Mouse (Mus musculus) embryonic facial prominence, embryonic 14.5 days (tissue): ENCODE data around the gene Syk. TPM values are rescaled to one million over a fixed set of nuclear protein-coding genes. Genes with fewer than 3 reads are reported as not detected.
A peak's percentile ranks its signal among the peaks of the same experiment; 100 is the strongest.

Source experiments
- ATAC-seq: fragments of 200-750 bp; cut with Nextera tagmentation; 2 replicates; pipeline ENCODE4 v1.8.0; 2017; ENCODE audit warnings: low read depth, moderate number of reproducible peaks, moderate TSS enrichment
- DNase-seq: peaks from one replicate; pipeline ENCODE4 v3.0.0-alpha.2; 2015; ENCODE audit warnings: low spot score
- H3K27ac ChIP-seq: fragments of 300-500 bp; sonication (generic); replicated peaks from 2 replicates; pipeline ENCODE4 v1.5.1; 2014; ENCODE audit warnings: low read depth, mild to moderate bottlenecking, low read length, moderate library complexity
- H3K27me3 ChIP-seq: fragments of 300-500 bp; sonication (generic); replicated peaks from 2 replicates; pipeline ENCODE4 v1.6.1; 2014; ENCODE audit warnings: low read length; ENCODE audit not compliant: control insufficient read depth, insufficient read depth
- H3K36me3 ChIP-seq: fragments of 300-500 bp; sonication (generic); 2 replicates; pipeline ENCODE4 v1.6.1; 2014; ENCODE audit warnings: low read length, mixed read lengths; ENCODE audit not compliant: control insufficient read depth, insufficient read depth
- H3K4me1 ChIP-seq: fragments of 300-500 bp; sonication (generic); 2 replicates; pipeline ENCODE4 v1.6.1; 2014; ENCODE audit warnings: antibody characterized with exemption, low read length; ENCODE audit not compliant: control insufficient read depth, insufficient read depth
- H3K4me2 ChIP-seq: fragments of 300-500 bp; sonication (generic); 2 replicates; pipeline ENCODE4 v1.6.1; 2014; ENCODE audit warnings: low read depth, mild to moderate bottlenecking, low read length, moderate library complexity, mixed read lengths
- H3K4me3 ChIP-seq: fragments of 300-500 bp; sonication (generic); 2 replicates; pipeline ENCODE4 v1.5.1; 2014; ENCODE audit warnings: low read depth, mild to moderate bottlenecking, low read length
- H3K9ac ChIP-seq: fragments of 300-500 bp; sonication (generic); 2 replicates; pipeline ENCODE4 v1.6.1; 2014; ENCODE audit warnings: low read depth, mild to moderate bottlenecking, low read length, moderate library complexity, mixed read lengths
- H3K9me3 ChIP-seq: fragments of 300-500 bp; sonication (generic); 2 replicates; pipeline ENCODE4 v1.6.1; 2016; ENCODE audit warnings: low read length; ENCODE audit not compliant: control insufficient read depth
- WGBS: fragments of 180-500 bp; shearing (Covaris S2); extraction: QIAGEN DNeasy Blood & Tissue Kit; methylation state at CpG from one replicate; pipeline ENCODE4 v1.1.7; 2014; 5-methylcytosine and 5-hydroxymethylcytosine counted together
- polyA plus RNA-seq: library from polyadenylated mRNA; unstranded; fragments of >200 nt; fragmentation: Nextera tagmentation; extraction: Ambion mirVana; gene quantifications from 2 replicates; pipeline ENCODE4 v1.2.1, GENCODE M21; 2014

Gene Syk
- polyA plus RNA-seq, 1 experiment from 2014 or later, result 3.2 TPM

DNA sequence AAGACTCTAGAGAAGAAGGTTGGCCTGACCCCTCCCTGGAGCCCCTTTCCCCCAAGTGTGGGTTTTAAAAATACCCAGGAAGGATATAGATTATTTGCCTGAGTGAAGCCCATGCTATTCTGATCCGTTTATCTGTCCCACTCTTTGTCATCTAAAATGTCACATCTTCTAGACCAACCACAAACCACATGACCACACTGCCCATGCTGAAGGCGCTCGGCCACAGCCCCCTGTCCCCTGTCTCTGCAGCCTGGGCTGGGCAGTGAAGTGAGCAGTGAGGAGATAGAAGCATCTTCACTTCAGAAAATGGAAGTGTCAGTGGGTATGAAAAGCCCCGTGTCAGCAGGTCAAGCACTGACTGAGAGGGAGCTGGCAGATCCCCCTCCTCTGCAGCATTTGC lies 40.3 kb upstream of the Syk start:
- no peaks in the 10 kb centered on the region for H3K36me3 ChIP-seq
- DNase-seq (no peak), ATAC-seq (no peak)
- H3K4me1 ChIP-seq, result no peaks in the 10 kb centered on the region
- H3K4me2 ChIP-seq, result no peak overlapping the region
- no peaks in the 10 kb centered on the region for H3K27me3 ChIP-seq
- H3K9ac ChIP-seq, result no peak overlapping the region
- H3K4me3 ChIP-seq, result no peak overlapping the region
- WGBS, result 70% methylated on average over 4 of the region's 4 CpGs
- H3K27ac ChIP-seq, result no peak overlapping the region
- no peaks in the 10 kb centered on the region for H3K9me3 ChIP-seq

DNA sequence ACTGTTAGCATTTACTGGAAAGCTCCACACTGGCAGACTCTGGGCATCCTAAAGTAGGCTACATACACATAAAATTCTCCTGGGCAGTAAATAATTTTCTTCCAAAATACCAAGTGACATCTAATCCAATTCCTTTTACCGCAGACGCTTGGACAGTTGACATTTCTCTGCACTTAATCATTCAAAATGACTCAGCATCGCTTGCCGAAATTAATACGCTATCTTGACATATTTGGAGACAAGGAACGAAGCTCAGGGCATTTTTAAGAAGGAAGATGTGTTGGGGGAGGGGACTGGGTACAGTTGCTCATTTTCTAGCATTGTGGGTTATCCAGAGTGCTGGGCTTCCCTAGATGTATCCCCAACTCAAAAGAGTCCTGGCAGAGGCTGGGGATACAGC lies 36.7 kb upstream of the Syk start:
- H3K9ac ChIP-seq, result no peak overlapping the region
- no peak for DNase-seq
- H3K27ac ChIP-seq, result no peak overlapping the region
- no peaks in the 10 kb centered on the region for H3K9me3 ChIP-seq
- no peaks in the 10 kb centered on the region for H3K36me3 ChIP-seq
- no peaks in the 10 kb centered on the region for H3K4me1 ChIP-seq
- WGBS, result 71% methylated on average over 6 of the region's 6 CpGs
- H3K27me3 ChIP-seq, result no peaks in the 10 kb centered on the region
- no peak overlapping the region for H3K4me3 ChIP-seq
- no peak for ATAC-seq
- H3K4me2 ChIP-seq, result no peak overlapping the region

DNA sequence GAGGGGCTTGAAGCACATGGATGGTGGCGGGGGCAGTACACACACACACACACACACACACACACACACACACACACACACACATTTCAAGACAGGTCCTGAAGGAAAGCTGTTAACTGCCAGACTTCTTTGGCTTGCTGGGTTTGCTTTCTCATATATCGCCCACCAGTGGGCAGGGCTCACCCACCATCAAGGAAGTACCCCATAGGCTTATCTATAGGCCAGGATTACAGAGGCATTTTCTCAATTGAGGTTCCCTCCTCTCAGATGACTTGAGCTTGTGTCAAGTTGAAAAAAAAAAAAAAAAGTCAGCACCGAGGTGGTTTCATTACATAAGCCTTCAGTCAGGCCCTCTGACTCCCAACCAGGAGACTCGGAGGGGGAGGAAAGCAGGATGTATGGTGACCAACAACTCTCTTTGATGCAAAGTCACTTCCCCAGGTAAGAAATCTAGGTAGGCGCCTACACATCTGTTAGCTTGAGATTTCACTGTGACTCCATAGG lies 32.2 kb upstream of the Syk start:
- Histone ChIP-seq H3K4me2 (no peak overlapping the region), H3K36me3 (no peaks in the 10 kb centered on the region), H3K9me3 (no peaks in the 10 kb centered on the region), H3K4me3 (no peak overlapping the region), H3K27ac (no peak overlapping the region), H3K9ac (no peak overlapping the region), H3K4me1 (no peaks in the 10 kb centered on the region), H3K27me3 (no peaks in the 10 kb centered on the region)
- 69% methylated on average over 5 of the region's 5 CpGs for WGBS
- no peak for DNase-seq
- no peak for ATAC-seq

DNA sequence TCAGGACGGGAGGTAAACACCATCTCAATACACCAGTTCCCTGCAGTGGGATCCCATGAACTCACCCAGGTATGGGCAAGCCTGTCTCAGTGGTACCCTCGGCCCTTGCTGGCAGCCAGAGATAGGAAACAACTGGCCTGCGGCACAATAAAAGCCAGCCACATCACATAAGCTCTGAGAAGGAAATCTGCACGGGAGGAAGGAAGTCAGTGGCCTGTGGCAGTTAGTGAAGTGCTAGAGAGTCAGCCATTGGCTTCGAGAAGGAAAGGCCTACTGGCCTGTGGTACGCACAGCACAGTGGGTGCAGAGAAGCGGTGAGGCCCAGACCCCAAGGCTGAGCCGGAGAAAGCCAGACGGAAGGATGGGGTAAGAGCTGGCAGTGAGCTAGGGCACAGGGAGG lies 31.7 kb upstream of the Syk start:
- Histone ChIP-seq H3K36me3 (no peaks in the 10 kb centered on the region), H3K9ac (no peak overlapping the region), H3K4me1 (no peaks in the 10 kb centered on the region), H3K27me3 (no peaks in the 10 kb centered on the region), H3K4me3 (no peak overlapping the region), H3K4me2 (no peak overlapping the region), H3K27ac (no peak overlapping the region), H3K9me3 (no peaks in the 10 kb centered on the region)
- 77% methylated on average over 9 of the region's 9 CpGs for WGBS
- DNase-seq (no peak), ATAC-seq (no peak)

DNA sequence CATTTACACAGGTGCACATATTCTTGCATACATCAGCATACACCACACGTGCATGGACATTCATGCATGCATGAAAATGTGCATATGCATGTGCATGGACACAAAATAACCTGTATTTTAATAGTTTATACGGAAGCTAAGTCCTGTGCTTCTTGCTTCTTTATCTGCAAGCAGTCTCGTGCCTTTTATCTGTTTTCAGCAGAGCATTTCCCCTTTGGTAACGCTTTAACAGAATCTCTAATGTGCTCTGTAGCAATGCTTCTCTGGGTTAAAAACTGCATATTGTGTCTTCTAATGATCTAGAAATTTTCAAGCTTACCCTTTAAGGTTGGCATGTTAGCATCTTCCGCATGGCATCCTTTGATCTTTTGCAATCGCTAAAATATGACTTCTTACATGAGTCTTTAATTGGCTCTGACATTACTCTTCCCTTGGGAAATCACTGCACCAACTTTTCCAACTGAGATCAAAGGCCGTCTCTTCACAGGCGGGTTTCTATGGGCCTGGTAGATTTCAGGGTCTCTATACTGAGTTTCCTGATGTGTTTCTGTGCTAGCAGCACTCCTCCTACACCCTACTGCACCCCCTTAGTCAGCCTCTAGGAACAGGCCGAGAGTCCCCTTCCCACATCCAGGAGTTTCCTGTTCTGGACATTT lies 30.0 kb upstream of the Syk start:
- DNase-seq (no peak), ATAC-seq (no peak)
- H3K4me1 ChIP-seq, result no peaks in the 10 kb centered on the region
- no peak overlapping the region for H3K4me2 ChIP-seq
- no peak overlapping the region for H3K27ac ChIP-seq
- H3K9ac ChIP-seq, result no peak overlapping the region
- H3K36me3 ChIP-seq, result no peaks in the 10 kb centered on the region
- 49% methylated on average over 9 of the region's 9 CpGs for WGBS
- no peaks in the 10 kb centered on the region for H3K9me3 ChIP-seq
- H3K4me3 ChIP-seq, result no peak overlapping the region
- no peaks in the 10 kb centered on the region for H3K27me3 ChIP-seq

DNA sequence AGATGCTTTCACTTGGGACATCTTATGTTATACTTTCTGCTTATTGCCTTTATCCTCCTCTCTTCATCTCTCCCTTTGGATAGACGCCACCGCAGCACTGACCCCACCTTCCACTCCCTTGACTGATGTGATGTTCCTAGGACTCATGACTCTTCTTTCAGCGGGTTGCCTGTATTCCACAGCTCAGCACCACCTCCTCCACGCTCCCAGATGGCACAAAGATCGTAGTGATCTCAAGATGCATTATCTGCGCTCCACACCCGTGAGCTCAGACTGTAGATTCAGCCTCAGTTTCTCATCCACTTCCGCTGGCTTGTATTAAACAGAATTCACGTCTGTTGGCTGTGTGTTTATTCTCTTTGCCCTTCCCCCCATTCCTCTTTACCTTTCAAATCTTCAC lies 28.3 kb upstream of the Syk start:
- Histone ChIP-seq H3K4me1 (no peaks in the 10 kb centered on the region), H3K4me2 (no peak overlapping the region), H3K27ac (no peak overlapping the region), H3K36me3 (no peaks in the 10 kb centered on the region), H3K4me3 (no peak overlapping the region), H3K9ac (no peak overlapping the region), H3K27me3 (no peaks in the 10 kb centered on the region), H3K9me3 (no peaks in the 10 kb centered on the region)
- ATAC-seq (no peak), DNase-seq (no peak)
- 84% methylated on average over 9 of the region's 9 CpGs for WGBS

DNA sequence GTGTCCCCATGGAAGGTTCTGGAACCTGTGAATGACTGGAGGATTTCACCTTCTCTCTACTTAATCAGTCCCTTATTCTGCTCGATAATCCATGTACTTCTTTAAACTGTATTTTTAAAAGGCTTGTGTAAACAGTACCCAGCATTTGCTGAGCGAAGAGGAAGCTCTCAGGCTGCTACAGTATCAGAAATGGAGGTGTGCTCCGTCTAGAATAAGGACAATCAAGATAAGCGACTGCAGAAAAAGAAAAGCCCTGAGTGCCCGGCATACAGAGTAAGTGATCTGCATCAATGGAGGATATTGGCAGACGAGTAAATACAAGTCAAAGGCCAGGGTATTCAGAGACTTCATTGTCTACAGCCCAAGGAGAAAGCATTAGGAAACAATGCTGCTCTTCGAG lies 25.6 kb upstream of the Syk start:
- H3K9me3 ChIP-seq, result no peaks in the 10 kb centered on the region
- WGBS, result 67% methylated on average over 7 of the region's 7 CpGs
- ATAC-seq, result no peak

DNA sequence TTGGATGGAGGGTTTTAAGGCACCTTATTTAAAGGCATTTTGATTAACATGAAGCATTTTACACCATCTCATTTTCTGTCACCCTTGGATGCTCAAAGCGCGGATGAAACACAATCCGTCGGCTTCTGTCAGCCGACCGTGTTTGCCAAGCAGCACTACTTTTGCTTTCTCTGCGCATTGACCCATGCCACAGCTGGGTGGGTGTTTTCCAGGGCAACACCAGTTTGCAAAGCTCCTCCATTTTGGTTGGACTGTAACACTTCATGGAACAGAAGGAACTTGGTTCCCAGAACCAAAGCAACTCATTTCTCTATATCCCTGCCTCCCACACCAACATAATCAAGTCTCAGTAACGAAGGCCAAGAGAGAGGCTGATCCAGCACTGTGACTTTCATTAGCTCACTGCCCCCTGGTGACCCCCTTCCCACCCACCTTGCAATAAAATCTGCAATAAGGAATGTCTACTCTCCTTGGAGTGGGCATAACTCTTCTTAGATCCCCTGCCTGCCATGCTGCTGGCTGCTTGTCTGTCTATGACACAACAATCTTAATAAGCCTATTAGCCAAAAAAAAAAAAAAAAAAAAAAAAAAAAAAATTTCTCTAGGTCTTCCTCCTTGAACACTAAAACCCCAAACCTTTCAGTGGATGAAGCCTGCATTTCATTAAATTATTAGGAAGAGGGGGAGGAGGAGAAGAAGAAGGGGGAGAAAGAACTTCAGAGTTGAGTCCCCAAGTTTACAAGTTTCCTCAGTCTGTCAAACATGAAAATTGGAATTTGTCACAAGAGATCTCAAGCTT lies 21.4 kb upstream of the Syk start:
- Histone ChIP-seq H3K36me3 (no peaks in the 10 kb centered on the region), H3K27ac (no peak overlapping the region), H3K27me3 (no peaks in the 10 kb centered on the region), H3K4me3 (no peak overlapping the region), H3K4me1 (no peaks in the 10 kb centered on the region), H3K9me3 (no peaks in the 10 kb centered on the region), H3K9ac (no peak overlapping the region), H3K4me2 (no peak overlapping the region)
- 86% methylated on average over 8 of the region's 8 CpGs for WGBS
- no peak for ATAC-seq
- no peak for DNase-seq

More for the DNA sequence above, 25.6 kb upstream of the Syk start:
- Histone ChIP-seq H3K4me1 (no peaks in the 10 kb centered on the region), H3K27ac (no peak overlapping the region), H3K27me3 (no peaks in the 10 kb centered on the region), H3K36me3 (no peaks in the 10 kb centered on the region), H3K9ac (no peak overlapping the region), H3K4me2 (no peak overlapping the region), H3K4me3 (no peak overlapping the region)
- no peak for DNase-seq

DNA sequence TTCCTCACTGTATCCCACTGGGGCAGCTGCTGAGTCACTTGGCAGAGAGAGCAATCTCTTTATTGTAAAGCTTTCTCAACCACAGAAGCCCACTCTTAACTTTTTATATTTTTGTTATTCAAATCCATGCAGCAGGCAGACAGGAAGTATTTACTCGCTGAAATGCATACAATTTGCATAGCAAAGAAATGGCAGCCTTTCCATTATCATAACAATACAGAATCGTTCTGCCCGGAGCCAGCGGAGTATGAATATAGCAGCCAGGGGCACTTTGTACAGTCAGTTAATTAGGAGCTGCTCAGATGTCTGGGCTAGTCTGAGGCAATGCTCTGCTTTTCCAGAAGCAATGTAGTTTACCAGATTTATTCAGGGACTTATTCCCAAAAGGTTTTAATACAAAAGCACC lies 20.8 kb upstream of the Syk start:
- Histone ChIP-seq H3K9ac (no peak overlapping the region), H3K27ac (no peak overlapping the region), H3K36me3 (no peaks in the 10 kb centered on the region), H3K27me3 (no peaks in the 10 kb centered on the region), H3K4me1 (no peaks in the 10 kb centered on the region), H3K4me2 (no peak overlapping the region), H3K4me3 (no peak overlapping the region), H3K9me3 (no peaks in the 10 kb centered on the region)
- ATAC-seq (no peak), DNase-seq (peak; percentile 52)
- 30% methylated on average over 4 of the region's 4 CpGs for WGBS
